Mouse (Mus musculus): ENCODE data around the gene Mnd1. TPM values are rescaled to one million over a fixed set of nuclear protein-coding genes. Genes with fewer than 3 reads are reported as not detected.

The Mnd1 gene
- polyA plus RNA-seq, 1 experiment from 2014 or later: 5.3 TPM

DNA sequence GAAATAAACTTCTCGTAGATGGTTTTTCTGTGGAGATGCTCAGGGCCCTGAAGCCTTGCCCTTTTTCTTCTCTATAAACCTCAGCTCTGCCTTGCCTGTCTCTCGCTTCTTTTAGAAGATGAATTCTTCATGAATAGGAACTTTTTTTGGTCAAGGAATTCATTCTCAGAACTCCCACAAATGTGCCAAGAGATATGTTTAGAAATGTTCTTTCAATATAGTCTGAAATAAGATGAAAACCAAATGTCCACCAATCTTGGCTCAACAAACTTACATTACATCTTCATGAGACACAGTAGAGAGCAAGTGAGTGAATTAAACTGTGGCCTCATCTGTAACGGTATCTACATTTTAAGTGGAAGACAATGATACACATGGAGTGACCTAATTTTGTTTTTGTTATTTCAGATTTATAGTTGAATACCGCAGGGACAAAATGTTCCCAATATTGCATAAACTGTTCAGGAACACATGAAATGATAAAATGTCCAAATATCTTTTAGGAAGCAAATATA is 74.3 kb downstream of the Mnd1 start:
- WGBS: 92% methylated on average over 4 of the region's 4 CpGs

GRCm38 (mm10) chr3:84080074-84080473 is 75.5 kb downstream of the Mnd1 start:
- H3K4me2 ChIP-seq: no peak overlapping the region
- no peak overlapping the region for H3K9ac ChIP-seq
- peaks cover 5% of the 10 kb centered on the region; the same call in 1 of the 2 replicates for H3K9me3 ChIP-seq (replicated peaks)
- H3K4me3 ChIP-seq: no peak overlapping the region
- ATAC-seq: no peak
- H3K27ac ChIP-seq: no peak overlapping the region
- no peaks in the 10 kb centered on the region for H3K27me3 ChIP-seq
- H3K4me1 ChIP-seq: no peaks in the 10 kb centered on the region
- no peaks in the 10 kb centered on the region for H3K36me3 ChIP-seq (ENCODE audit: poor library complexity, severe bottlenecking)
- 76% methylated on average over 7 of the region's 7 CpGs for WGBS

More for the DNA sequence above, 74.3 kb downstream of the Mnd1 start:
- no peaks in the 10 kb centered on the region for H3K4me1 ChIP-seq
- no peak overlapping the region for H3K4me2 ChIP-seq
- no peaks in the 10 kb centered on the region for H3K27me3 ChIP-seq
- no peaks in the 10 kb centered on the region for H3K36me3 ChIP-seq (ENCODE audit: poor library complexity, severe bottlenecking)
- H3K9me3 ChIP-seq (replicated peaks): peaks cover 5% of the 10 kb centered on the region; the same call in 1 of the 2 replicates
- no peak overlapping the region for H3K27ac ChIP-seq
- no peak overlapping the region for H3K9ac ChIP-seq
- no peak for ATAC-seq
- H3K4me3 ChIP-seq: no peak overlapping the region

- no peaks in the 10 kb centered on the region for H3K4me1 ChIP-seq
- no peak for ATAC-seq
- WGBS: 92% methylated on average over 4 of the region's 4 CpGs
These were observed 78.1 kb downstream of the Mnd1 start for GRCm38 (mm10) chr3:84077505-84077904.

DNA sequence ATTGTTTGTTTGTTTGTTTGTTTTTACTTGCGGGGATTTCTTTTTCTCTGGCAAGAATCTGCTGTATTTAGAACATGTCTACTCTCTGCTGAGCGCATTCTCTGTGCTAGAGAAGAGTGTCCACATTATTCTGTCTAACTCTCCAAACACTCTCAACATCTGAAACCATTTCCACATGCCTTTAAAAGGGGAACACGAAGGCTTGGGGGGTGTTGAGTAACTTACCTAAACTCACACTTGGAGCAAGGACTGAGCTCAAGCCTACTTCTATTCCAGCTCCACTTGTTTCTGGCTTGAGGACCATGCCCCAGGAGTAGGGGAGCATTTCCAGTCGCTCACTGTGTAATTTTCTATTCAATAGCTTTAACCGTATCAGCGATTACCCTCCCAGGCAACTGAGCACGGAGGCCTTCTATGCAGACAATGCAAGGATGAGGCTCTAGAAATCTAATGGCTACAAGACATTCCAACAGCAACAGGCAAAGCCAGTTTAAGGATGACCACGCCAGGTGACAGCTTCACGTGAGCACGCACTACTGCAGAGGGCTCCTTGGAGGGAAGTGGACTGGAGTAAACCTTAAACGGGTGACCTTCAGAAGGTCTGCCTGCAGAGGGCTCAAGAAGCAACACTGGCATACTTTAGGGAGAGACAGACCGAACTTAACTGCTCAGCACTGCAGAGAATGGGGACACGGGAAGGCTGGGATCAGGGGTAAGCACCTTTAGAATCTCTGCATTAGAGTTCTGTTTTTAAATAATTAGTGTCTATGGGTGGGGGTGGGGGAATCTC is 78.8 kb downstream of the Mnd1 start:
- Histone ChIP-seq H3K27me3 (no peaks in the 10 kb centered on the region), H3K27ac (no peak overlapping the region), H3K9ac (no peak overlapping the region), H3K4me3 (no peak overlapping the region), H3K4me2 (no peak overlapping the region), H3K4me1 (no peaks in the 10 kb centered on the region), H3K36me3 (ENCODE audit: poor library complexity, severe bottlenecking) (no peaks in the 10 kb centered on the region), H3K9me3 (replicated peaks) (no peaks in the 10 kb centered on the region)
- no peak for ATAC-seq
- WGBS: 84% methylated on average over 13 of the region's 13 CpGs

More at GRCm38 (mm10) chr3:84077505-84077904, 78.1 kb downstream of the Mnd1 start:
- Histone ChIP-seq H3K9ac (no peak overlapping the region), H3K4me2 (no peak overlapping the region), H3K9me3 (replicated peaks) (peaks cover 5% of the 10 kb centered on the region; the same call in 1 of the 2 replicates), H3K36me3 (ENCODE audit: poor library complexity, severe bottlenecking) (no peaks in the 10 kb centered on the region), H3K27me3 (no peaks in the 10 kb centered on the region), H3K4me3 (no peak overlapping the region), H3K27ac (no peak overlapping the region)

DNA sequence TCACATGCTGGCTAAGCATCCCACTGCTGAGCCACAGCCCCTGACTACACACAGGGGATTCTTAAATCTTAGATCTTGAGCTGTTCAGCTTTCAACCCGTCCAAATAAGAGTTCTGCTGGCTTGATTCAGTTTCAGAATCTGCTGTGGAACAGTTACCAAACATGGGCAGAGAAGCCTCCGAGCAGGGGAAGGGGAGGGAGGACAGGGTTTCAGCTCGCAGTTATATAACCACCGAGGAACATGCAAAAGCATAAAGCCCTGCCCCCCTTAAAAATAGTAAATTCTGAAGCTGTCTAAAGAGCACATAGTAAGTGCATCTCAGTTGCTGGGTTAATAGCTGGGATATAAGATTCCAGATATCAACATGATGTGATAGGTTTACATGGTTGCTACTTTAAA is 80.1 kb downstream of the Mnd1 start:
- no peaks in the 10 kb centered on the region for H3K36me3 ChIP-seq (ENCODE audit: poor library complexity, severe bottlenecking)
- H3K27me3 ChIP-seq: no peaks in the 10 kb centered on the region
- H3K4me3 ChIP-seq: no peak overlapping the region
- 79% methylated on average over 4 of the region's 4 CpGs for WGBS
- H3K4me1 ChIP-seq: no peaks in the 10 kb centered on the region
- H3K27ac ChIP-seq: no peak overlapping the region
- ATAC-seq: no peak
- H3K9ac ChIP-seq: no peak overlapping the region
- no peak overlapping the region for H3K4me2 ChIP-seq
- H3K9me3 ChIP-seq (replicated peaks): no peaks in the 10 kb centered on the region

DNA sequence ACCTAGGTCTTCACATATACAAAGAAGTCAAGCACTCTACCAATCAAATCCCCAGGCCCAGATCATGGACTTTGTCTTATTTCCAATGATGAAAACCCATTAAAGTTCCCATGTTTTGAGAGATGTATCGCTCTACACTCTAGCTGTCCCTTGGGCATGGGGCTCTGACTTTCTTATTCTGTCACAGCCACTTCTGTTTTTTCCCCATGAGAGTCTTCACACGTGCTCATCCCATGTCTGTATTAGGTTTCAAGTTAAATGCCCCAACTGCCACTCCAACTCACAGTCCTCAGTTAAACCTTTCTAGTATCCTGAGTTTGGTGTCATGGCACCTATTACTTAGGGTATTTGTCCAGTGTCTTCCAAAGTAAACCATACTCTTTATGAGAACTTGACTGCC is 80.8 kb downstream of the Mnd1 start:
- Histone ChIP-seq H3K4me3 (no peak overlapping the region), H3K4me2 (no peak overlapping the region), H3K4me1 (no peaks in the 10 kb centered on the region), H3K9me3 (replicated peaks) (no peaks in the 10 kb centered on the region), H3K27me3 (no peaks in the 10 kb centered on the region), H3K9ac (no peak overlapping the region), H3K27ac (no peak overlapping the region), H3K36me3 (ENCODE audit: poor library complexity, severe bottlenecking) (no peaks in the 10 kb centered on the region)
- no peak for ATAC-seq
- 83% methylated on average over 2 of the region's 2 CpGs for WGBS

GRCm38 (mm10) chr3:84071641-84072040 is 83.9 kb downstream of the Mnd1 start:
- Histone ChIP-seq H3K9me3 (replicated peaks) (no peaks in the 10 kb centered on the region), H3K36me3 (ENCODE audit: poor library complexity, severe bottlenecking) (no peaks in the 10 kb centered on the region), H3K4me1 (no peaks in the 10 kb centered on the region), H3K27ac (no peak overlapping the region), H3K4me3 (no peak overlapping the region), H3K9ac (no peak overlapping the region), H3K4me2 (no peak overlapping the region), H3K27me3 (no peaks in the 10 kb centered on the region)
- 26% methylated on average over 2 of the region's 2 CpGs for WGBS
- no peak for ATAC-seq

- Histone ChIP-seq H3K27ac (no peak overlapping the region), H3K4me1 (no peaks in the 10 kb centered on the region), H3K9me3 (replicated peaks) (no peaks in the 10 kb centered on the region), H3K4me2 (no peak overlapping the region), H3K27me3 (no peaks in the 10 kb centered on the region), H3K4me3 (no peak overlapping the region), H3K9ac (no peak overlapping the region), H3K36me3 (ENCODE audit: poor library complexity, severe bottlenecking) (no peaks in the 10 kb centered on the region)
- WGBS: 85% methylated on average over 8 of the region's 8 CpGs
- no peak for ATAC-seq
These were observed 84.8 kb downstream of the Mnd1 start for GRCm38 (mm10) chr3:84070811-84071210.

GRCm38 (mm10) chr3:84068831-84069709 is 86.5 kb downstream of the Mnd1 start:
- H3K9me3 ChIP-seq (replicated peaks): no peaks in the 10 kb centered on the region
- 82% methylated on average over 13 of the region's 13 CpGs for WGBS
- no peak overlapping the region for H3K9ac ChIP-seq
- no peaks in the 10 kb centered on the region for H3K36me3 ChIP-seq (ENCODE audit: poor library complexity, severe bottlenecking)
- H3K4me2 ChIP-seq: no peak overlapping the region
- H3K27ac ChIP-seq: no peak overlapping the region
- no peaks in the 10 kb centered on the region for H3K27me3 ChIP-seq
- no peaks in the 10 kb centered on the region for H3K4me1 ChIP-seq
- no peak for ATAC-seq
- no peak overlapping the region for H3K4me3 ChIP-seq

GRCm38 (mm10) chr3:84065825-84066224 is 89.8 kb downstream of the Mnd1 start:
- no peak overlapping the region for H3K9ac ChIP-seq
- no peaks in the 10 kb centered on the region for H3K27me3 ChIP-seq
- H3K9me3 ChIP-seq (replicated peaks): no peaks in the 10 kb centered on the region
- H3K4me2 ChIP-seq: no peak overlapping the region
- no peak overlapping the region for H3K27ac ChIP-seq
- no peak overlapping the region for H3K4me3 ChIP-seq
- H3K4me1 ChIP-seq: 0 out of 2 replicates have a peak, but pooled peaks cover 4% of the 10 kb centered on the region
- no peak for ATAC-seq
- no peaks in the 10 kb centered on the region for H3K36me3 ChIP-seq (ENCODE audit: poor library complexity, severe bottlenecking)
- WGBS: 88% methylated on average over 4 of the region's 4 CpGs

DNA sequence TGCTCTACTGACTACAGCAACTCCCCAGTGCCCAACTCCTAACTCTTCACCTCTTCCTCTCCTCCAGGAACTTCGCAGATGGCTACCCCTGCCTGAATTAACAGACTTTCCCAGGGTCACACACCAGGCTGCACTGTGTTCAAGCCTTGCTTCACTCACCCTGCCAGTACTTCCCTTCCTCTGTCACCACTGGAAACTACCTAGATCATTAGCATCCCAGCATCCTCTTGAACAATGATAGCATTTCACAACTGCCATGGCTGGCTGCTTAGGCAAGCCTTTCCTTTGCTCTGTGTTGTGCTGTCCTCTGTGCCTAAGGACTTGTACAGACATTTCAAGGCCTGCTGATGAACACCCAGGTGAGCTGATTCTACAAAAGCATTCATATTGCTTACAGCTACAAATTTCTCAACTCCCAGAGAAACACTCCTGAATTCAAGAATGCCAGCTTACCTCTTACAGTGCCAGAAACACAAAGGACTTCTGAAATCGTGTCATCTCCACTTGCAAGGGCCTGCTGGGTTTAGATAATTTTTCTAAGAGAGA is 92.1 kb downstream of the Mnd1 start:
- Histone ChIP-seq H3K4me1 (peaks cover 11% of the 10 kb centered on the region; the same call in 1 of the 2 replicates), H3K36me3 (ENCODE audit: poor library complexity, severe bottlenecking) (no peaks in the 10 kb centered on the region)
- 85% methylated on average over 2 of the region's 2 CpGs for WGBS

More for the DNA sequence above, 92.1 kb downstream of the Mnd1 start:
- Histone ChIP-seq H3K9ac (no peak overlapping the region), H3K27ac (no peak overlapping the region), H3K9me3 (replicated peaks) (no peaks in the 10 kb centered on the region), H3K27me3 (no peaks in the 10 kb centered on the region), H3K4me2 (no peak overlapping the region), H3K4me3 (no peak overlapping the region)
- ATAC-seq: no peak
